Mouse (Mus musculus) forebrain, embryonic 16.5 days (tissue): ENCODE measurements around the gene Tomm40l. TPM values are rescaled to one million over a fixed set of nuclear protein-coding genes. Genes with fewer than 3 reads are reported as not detected.

ENCODE experiments used
- ATAC-seq: fragments of 200-750 bp; cut with Nextera tagmentation; 2 replicates; pipeline ENCODE4 v1.8.0; 2017; ENCODE audit warnings: mild to moderate bottlenecking, moderate library complexity
- H3K27ac ChIP-seq: fragments of 300-500 bp; sonication (generic); 2 replicates; pipeline ENCODE4 v1.5.1; 2014; ENCODE audit warnings: low read length, control low read depth
- H3K27me3 ChIP-seq: fragments of 300-500 bp; sonication (generic); replicated peaks from 2 replicates; pipeline ENCODE4 v1.6.1; 2014; ENCODE audit warnings: low read length; ENCODE audit not compliant: control insufficient read depth, insufficient read depth
- H3K36me3 ChIP-seq: fragments of 300-500 bp; sonication (generic); 2 replicates; pipeline ENCODE4 v1.6.1; 2014; ENCODE audit not compliant: control insufficient read depth, insufficient read depth
- H3K4me1 ChIP-seq: fragments of 300-500 bp; sonication (generic); replicated peaks from 2 replicates; pipeline ENCODE4 v1.6.1; 2014; ENCODE audit warnings: low read length; ENCODE audit not compliant: control insufficient read depth, insufficient read depth
- H3K4me2 ChIP-seq: fragments of 300-500 bp; sonication (generic); 2 replicates; pipeline ENCODE4 v1.6.1; 2014; ENCODE audit warnings: mild to moderate bottlenecking, low read length, control low read depth
- H3K4me3 ChIP-seq: fragments of 300-500 bp; sonication (generic); replicated peaks from 2 replicates; pipeline ENCODE4 v1.5.1; 2014; ENCODE audit warnings: mild to moderate bottlenecking, low read length, control low read depth
- H3K9ac ChIP-seq: fragments of 300-500 bp; sonication (generic); replicated peaks from 2 replicates; pipeline ENCODE4 v1.6.1; 2014; ENCODE audit warnings: low read depth, low read length, control low read depth
- H3K9me3 ChIP-seq: fragments of 300-500 bp; sonication (generic); 2 replicates; pipeline ENCODE4 v1.6.1; 2016; ENCODE audit warnings: low read length; ENCODE audit not compliant: control insufficient read depth
- WGBS: fragments of 180-500 bp; shearing (Covaris S2); extraction: QIAGEN DNeasy Blood & Tissue Kit; methylation state at CpG from one replicate; pipeline ENCODE4 v1.1.7; 2014; 5-methylcytosine and 5-hydroxymethylcytosine counted together
- polyA plus RNA-seq: library from polyadenylated mRNA; unstranded; fragments of >200 nt; fragmentation: Nextera tagmentation; extraction: Ambion mirVana; gene quantifications from 2 replicates; pipeline ENCODE4 v1.2.1, GENCODE M21; 2015

Tomm40l gene
- polyA plus RNA-seq, 1 experiment from 2014 or later: 54.8 TPM

GRCm38 (mm10) chr1:171263666-171264461 is 41.5 kb upstream of the Tomm40l start:
- Histone ChIP-seq H3K9me3 (no peaks in the 10 kb centered on the region), H3K4me3 (no peak overlapping the region), H3K4me2 (peak overlapping the region; percentile 54), H3K4me1 (peaks cover 14% of the 10 kb centered on the region), H3K27ac (peak overlapping the region; percentile 94), H3K36me3 (no peaks in the 10 kb centered on the region), H3K9ac (no peak overlapping the region; the same call in 1 of the 2 replicates), H3K27me3 (no peaks in the 10 kb centered on the region)
- WGBS: 74% methylated on average over 3 of the region's 3 CpGs
- ATAC-seq: no peak

GRCm38 (mm10) chr1:171263185-171263611 is 40.9 kb upstream of the Tomm40l start:
- Histone ChIP-seq H3K9me3 (no peaks in the 10 kb centered on the region), H3K9ac (no peak overlapping the region; the same call in 1 of the 2 replicates), H3K4me3 (peak overlapping the region; percentile 34; the same call in 1 of the 2 replicates), H3K4me1 (peaks cover 14% of the 10 kb centered on the region), H3K36me3 (no peaks in the 10 kb centered on the region), H3K4me2 (peak overlapping the region; percentile 54), H3K27me3 (no peaks in the 10 kb centered on the region), H3K27ac (peak overlapping the region; percentile 94)
- peak; percentile 91 for ATAC-seq
- 0% methylated on average over 1 of the region's 2 CpGs for WGBS

GRCm38 (mm10) chr1:171262594-171263130 is 40.3 kb upstream of the Tomm40l start:
- peak; percentile 81 for ATAC-seq
- Histone ChIP-seq H3K9ac (peak overlapping the region; percentile 48), H3K4me2 (peak overlapping the region; percentile 54), H3K27ac (peak overlapping the region; percentile 94), H3K9me3 (no peaks in the 10 kb centered on the region), H3K27me3 (no peaks in the 10 kb centered on the region), H3K4me3 (peak overlapping the region; percentile 34), H3K36me3 (no peaks in the 10 kb centered on the region), H3K4me1 (peaks cover 14% of the 10 kb centered on the region)
- 2% methylated on average over 8 of the region's 8 CpGs for WGBS

- Histone ChIP-seq H3K9ac (no peak overlapping the region), H3K36me3 (no peaks in the 10 kb centered on the region), H3K4me3 (no peak overlapping the region), H3K27me3 (no peaks in the 10 kb centered on the region), H3K4me1 (peaks cover 14% of the 10 kb centered on the region), H3K27ac (no peak overlapping the region), H3K4me2 (no peak overlapping the region), H3K9me3 (no peaks in the 10 kb centered on the region)
- no peak for ATAC-seq
- WGBS: 85% methylated on average over 3 of the region's 3 CpGs
These were observed 38.0 kb upstream of the Tomm40l start for GRCm38 (mm10) chr1:171260316-171260715.

GRCm38 (mm10) chr1:171258921-171259320 is 36.6 kb upstream of the Tomm40l start:
- Histone ChIP-seq H3K4me3 (no peak overlapping the region), H3K36me3 (no peaks in the 10 kb centered on the region), H3K4me2 (no peak overlapping the region), H3K4me1 (peaks cover 14% of the 10 kb centered on the region), H3K27me3 (no peaks in the 10 kb centered on the region), H3K27ac (no peak overlapping the region), H3K9me3 (no peaks in the 10 kb centered on the region), H3K9ac (no peak overlapping the region)
- WGBS: 87% methylated on average over 17 of the region's 17 CpGs
- ATAC-seq: no peak

- 83% methylated on average over 9 of the region's 9 CpGs for WGBS
- no peaks in the 10 kb centered on the region for H3K36me3 ChIP-seq
- H3K4me3 ChIP-seq: no peak overlapping the region
- no peak overlapping the region for H3K27ac ChIP-seq
- H3K9me3 ChIP-seq: no peaks in the 10 kb centered on the region
- ATAC-seq: no peak
- peaks cover 7% of the 10 kb centered on the region for H3K4me1 ChIP-seq
- no peaks in the 10 kb centered on the region for H3K27me3 ChIP-seq
- no peak overlapping the region for H3K9ac ChIP-seq
- H3K4me2 ChIP-seq: no peak overlapping the region
These were observed 35.5 kb upstream of the Tomm40l start for GRCm38 (mm10) chr1:171257781-171258180.

GRCm38 (mm10) chr1:171256937-171257548 is 34.7 kb upstream of the Tomm40l start:
- ATAC-seq: peak; percentile 37
- no peak overlapping the region for H3K27ac ChIP-seq
- no peak overlapping the region for H3K4me3 ChIP-seq
- no peaks in the 10 kb centered on the region for H3K27me3 ChIP-seq
- H3K4me1 ChIP-seq: peaks cover 6% of the 10 kb centered on the region
- no peak overlapping the region for H3K9ac ChIP-seq
- no peaks in the 10 kb centered on the region for H3K36me3 ChIP-seq
- H3K4me2 ChIP-seq: no peak overlapping the region
- 64% methylated on average over 15 of the region's 15 CpGs for WGBS
- no peaks in the 10 kb centered on the region for H3K9me3 ChIP-seq

GRCm38 (mm10) chr1:171256095-171256818 is 33.9 kb upstream of the Tomm40l start:
- peaks cover 14% of the 10 kb centered on the region for H3K4me1 ChIP-seq
- H3K36me3 ChIP-seq: no peaks in the 10 kb centered on the region
- no peak for ATAC-seq
- no peaks in the 10 kb centered on the region for H3K27me3 ChIP-seq
- H3K4me3 ChIP-seq: no peak overlapping the region
- no peak overlapping the region for H3K27ac ChIP-seq
- 90% methylated on average over 24 of the region's 24 CpGs for WGBS
- H3K9ac ChIP-seq: no peak overlapping the region
- no peak overlapping the region for H3K4me2 ChIP-seq
- H3K9me3 ChIP-seq: no peaks in the 10 kb centered on the region

GRCm38 (mm10) chr1:171252415-171252814 is 30.1 kb upstream of the Tomm40l start:
- ATAC-seq: no peak
- Histone ChIP-seq H3K9ac (0 out of 2 replicates have a peak overlapping the region, but pooled peaks have one; percentile 41), H3K4me2 (peak overlapping the region; percentile 60), H3K36me3 (no peaks in the 10 kb centered on the region), H3K4me1 (peaks cover 40% of the 10 kb centered on the region), H3K27me3 (no peaks in the 10 kb centered on the region), H3K9me3 (no peaks in the 10 kb centered on the region), H3K27ac (peak overlapping the region; percentile 33; the same call in 1 of the 2 replicates), H3K4me3 (peak overlapping the region; percentile 3; the same call in 1 of the 2 replicates)
- WGBS: 44% methylated on average over 17 of the region's 17 CpGs
